Comparison of ENCODE assay signal across 7 mouse cellular contexts in the genomic region with DNA sequence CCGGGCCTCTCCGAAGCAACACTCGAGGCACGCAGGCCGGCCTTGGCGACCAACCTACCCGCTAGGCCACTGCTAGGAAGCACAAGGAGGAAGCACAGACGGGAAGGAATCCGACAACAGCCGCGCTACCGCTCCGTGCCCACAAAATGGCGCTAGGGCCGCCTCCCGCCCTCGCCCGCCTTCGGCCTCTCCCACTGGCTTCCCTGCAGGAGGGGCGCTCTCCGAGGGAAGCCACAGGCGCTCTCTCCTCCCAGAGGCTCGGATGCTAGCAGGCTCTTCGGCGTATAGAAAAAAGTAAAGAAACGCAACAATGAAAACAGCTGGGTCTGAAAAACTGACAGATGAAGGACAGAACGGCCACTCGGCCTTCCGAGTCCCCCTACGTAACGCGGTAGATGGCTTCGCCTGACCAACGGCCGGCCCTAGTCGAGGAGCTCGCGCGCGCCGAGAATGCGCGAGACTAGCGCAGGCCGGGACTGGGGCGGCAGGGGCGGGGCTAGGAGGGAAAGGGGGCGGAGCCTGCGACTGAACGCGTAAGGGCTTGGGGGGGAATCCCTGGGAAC. TPM values are rescaled to one million over a fixed set of nuclear protein-coding genes. Genes with fewer than 3 reads are reported as not detected.
DNase-seq lines count a peak whose midpoint lies in the region; ATAC-seq lines count a peak whose summit lies in the region.

A gene (minus strand): TSS at position 397 of the 563 bp plus-strand sequence.

- peak; percentile 97 for DNase-seq in adrenal gland, adult 2 months
- DNase-seq in embryo, embryonic 11.5 days (ENCODE audit: low read depth, low spot score), result peak; percentile 93
- DNase-seq in gastrocnemius, postnatal 4 days (ENCODE audit: low spot score in 2 of 2), result peak; percentile 96 to 99
- peak; percentile 92 for DNase-seq in left cerebral cortex, postnatal 36 days (ENCODE audit: low spot score in 2 of 2)
- DNase-seq in midbrain, embryonic 11.5 days (ENCODE audit: low spot score, missing footprints), result peak; percentile 100
- peak; percentile 94 for DNase-seq in skeletal muscle tissue, adult 2 months (ENCODE audit: low read depth, low spot score)

- ATAC-seq in intestine, embryonic 16.5 days, result peak; percentile 95
- peak; percentile 96 for ATAC-seq in midbrain, embryonic 11.5 days (ENCODE audit: low FRiP score)

- H3K36me3 ChIP-seq in intestine, embryonic 16.5 days (ENCODE audit: control insufficient read depth, insufficient read depth, low read length), result peaks cover 9% of the 10 kb centered on the region; the same call in 1 of the 2 replicates
- H3K36me3 ChIP-seq in midbrain, embryonic 11.5 days (ENCODE audit: control insufficient read depth, insufficient read depth, low read length), result peaks cover 21% of the 10 kb centered on the region

- WGBS in intestine, embryonic 16.5 days, result under 1% methylated on average over 51 of the region's 51 CpGs
- WGBS in midbrain, embryonic 11.5 days, result under 1% methylated on average over 51 of the region's 51 CpGs

- peak within 1 kb of the TSS; percentile 97 for H3K27ac ChIP-seq in intestine, embryonic 16.5 days (ENCODE audit: low read length)
- peak within 1 kb of the TSS; percentile 85 for H3K27ac ChIP-seq in midbrain, embryonic 11.5 days (ENCODE audit: low read depth, low read length)

- H3K4me3 ChIP-seq in intestine, embryonic 16.5 days (ENCODE audit: low read length), result peak within 1 kb of the TSS; percentile 100
- peak within 1 kb of the TSS; percentile 99 for H3K4me3 ChIP-seq in midbrain, embryonic 11.5 days (ENCODE audit: low read depth, low read length)

- no peaks in the 10 kb centered on the region for H3K27me3 ChIP-seq in intestine, embryonic 16.5 days (replicated peaks; ENCODE audit: control insufficient read depth, insufficient read depth, low read length)
- no peaks in the 10 kb centered on the region for H3K27me3 ChIP-seq in midbrain, embryonic 11.5 days (ENCODE audit: control insufficient read depth, insufficient read depth, low read length)

- intact Hi-C loops in left cerebral cortex, postnatal 36 days (cut with DNase I), result no loop called here

- peak within 1 kb of the TSS; percentile 100 for H3K9ac ChIP-seq in intestine, embryonic 16.5 days (ENCODE audit: low read depth, low read length)
- H3K9ac ChIP-seq in midbrain, embryonic 11.5 days (ENCODE audit: low read length), result peak within 1 kb of the TSS; percentile 100

- peak within 1 kb of the TSS; percentile 79 for H3K4me2 ChIP-seq in intestine, embryonic 16.5 days (ENCODE audit: low read depth, low read length)
- H3K4me2 ChIP-seq in midbrain, embryonic 11.5 days, result peak within 1 kb of the TSS; percentile 63

- H3K9me3 ChIP-seq in intestine, embryonic 16.5 days (ENCODE audit: control insufficient read depth, low read length), result no peaks in the 10 kb centered on the region
- no peaks in the 10 kb centered on the region for H3K9me3 ChIP-seq in midbrain, embryonic 11.5 days (ENCODE audit: control insufficient read depth, low read length)

- H3K4me1 ChIP-seq in intestine, embryonic 16.5 days (ENCODE audit: control insufficient read depth, insufficient read depth, low read length), result peaks cover 14% of the 10 kb centered on the region
- H3K4me1 ChIP-seq in midbrain, embryonic 11.5 days (ENCODE audit: control insufficient read depth, insufficient read depth, low read length), result 0 out of 2 replicates have a peak, but pooled peaks cover 5% of the 10 kb centered on the region

RNA-seq across cellular contexts. Expression of the gene that starts here (rescaled TPM):
- total RNA-seq in adrenal gland, adult 2 months (2021), result 100 to 1,000 TPM; 240 to 255 TPM
- polyA plus RNA-seq in adrenal gland, adult 2 months (2012; rRNA removed), result 8.0 and 10.3 TPM in 2 replicates
- total RNA-seq in gastrocnemius, postnatal 4 days (2021), result 100 to 1,000 TPM; 200 to 267 TPM
- polyA plus RNA-seq in intestine, embryonic 16.5 days (2015; fragmentation: Nextera tagmentation; extraction: Ambion mirVana), result 230 and 259 TPM in 2 replicates
- total RNA-seq in left cerebral cortex, postnatal 36 days (2021), result 100 to 1,000 TPM; 151 to 208 TPM
- 216 and 221 TPM in 2 replicates for polyA plus RNA-seq in midbrain, embryonic 11.5 days (2014; fragmentation: Nextera tagmentation; extraction: Ambion mirVana)

Comparison
In these comparisons a context has a peak if more than half of its experiments do, and no peak if none do; other contexts are left out.
1. Peak in every context shown above with its lines: DNase-seq, ATAC-seq, H3K4me3 ChIP-seq and H3K27ac ChIP-seq.
2. RNA of the gene that starts here (polyA plus RNA-seq): 230 to 259 TPM in intestine, embryonic 16.5 days and 216 to 221 TPM in midbrain, embryonic 11.5 days; 8.0 to 10.3 TPM in adrenal gland, adult 2 months; every median in the first group is over 10 times any median in the second.